Mouse (Mus musculus): ENCODE results near the gene Zfand3. TPM values are rescaled to one million over a fixed set of nuclear protein-coding genes. Genes with fewer than 3 reads are reported as not detected.

The Zfand3 gene
- total RNA-seq (2017), result 61.7 to 76.8 TPM (median 69.9 TPM) in 3 replicates

DNA sequence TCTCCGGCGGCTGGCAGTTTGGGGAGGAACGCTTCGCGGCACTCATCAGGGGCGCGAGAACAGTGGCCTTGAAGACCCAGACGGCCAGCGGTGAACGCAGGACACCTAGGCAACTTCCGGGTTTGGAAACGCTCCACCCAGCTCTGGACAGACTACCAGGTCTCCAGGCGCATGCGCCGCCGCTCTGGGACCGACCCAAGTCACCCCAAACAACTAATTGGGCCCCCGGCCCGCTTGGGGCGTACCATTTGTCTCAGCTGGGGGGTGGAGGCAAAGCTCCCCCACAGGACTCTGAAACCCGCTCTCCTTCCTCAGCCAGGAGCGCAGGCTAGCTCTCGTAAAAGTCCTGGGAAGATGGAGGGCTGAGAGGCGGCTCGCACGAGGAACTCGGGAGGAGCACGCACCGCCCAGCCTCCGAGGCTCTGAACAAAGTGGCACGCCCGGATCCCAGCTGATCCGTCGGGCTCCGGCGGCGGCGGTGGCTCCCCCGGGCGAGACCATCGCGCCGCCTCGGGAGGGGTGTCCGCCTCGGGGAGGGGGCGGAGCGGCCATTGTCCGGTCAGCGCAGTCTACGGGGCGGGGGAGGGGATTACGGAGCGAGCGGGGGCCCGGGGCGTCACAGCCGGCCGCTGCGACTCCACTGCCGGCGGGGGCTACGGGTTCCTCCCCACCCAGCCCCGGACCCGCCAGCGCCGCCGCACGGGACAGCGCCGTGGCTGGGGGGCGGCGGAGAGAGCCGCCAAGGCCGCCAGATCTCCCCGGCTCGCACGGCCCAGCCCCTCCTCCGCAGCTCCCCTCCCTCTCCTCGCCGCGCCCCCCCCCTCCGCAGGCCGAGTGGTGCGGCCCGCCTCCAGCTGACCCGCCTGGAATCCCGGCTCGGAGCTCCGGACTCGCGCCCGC lies at the start of gene Zfand3:
Gene Zfand3 (plus strand): TSS at position 531 of the 900 bp plus-strand sequence.
- peak; percentile 73 for ATAC-seq (replicated peaks; ENCODE audit: insufficient number of reproducible peaks, low FRiP score, low TSS enrichment, poor library complexity, severe bottlenecking)

DNA sequence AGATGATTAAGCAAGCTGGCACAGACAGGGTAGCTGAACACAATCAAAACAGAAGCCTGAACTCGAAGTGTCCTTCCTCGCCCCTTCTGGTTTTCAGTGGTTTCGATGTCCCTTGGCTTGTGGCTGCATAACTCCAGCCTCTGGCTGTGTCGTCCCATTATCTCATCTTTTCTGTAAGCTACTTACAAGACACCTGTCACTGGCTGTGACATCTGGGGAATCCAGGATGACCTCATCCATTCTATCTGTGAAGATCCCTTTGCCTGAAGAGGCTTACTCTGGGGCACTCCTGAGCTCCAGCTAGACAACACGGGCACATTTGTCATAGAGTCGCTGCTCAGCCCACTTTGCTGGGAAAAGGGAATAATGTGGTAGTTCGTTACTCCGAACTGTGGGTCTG lies 48.7 kb upstream of the Zfand3 start:
- ATAC-seq (replicated peaks; ENCODE audit: insufficient number of reproducible peaks, low FRiP score, low TSS enrichment, poor library complexity, severe bottlenecking), result no peak

DNA sequence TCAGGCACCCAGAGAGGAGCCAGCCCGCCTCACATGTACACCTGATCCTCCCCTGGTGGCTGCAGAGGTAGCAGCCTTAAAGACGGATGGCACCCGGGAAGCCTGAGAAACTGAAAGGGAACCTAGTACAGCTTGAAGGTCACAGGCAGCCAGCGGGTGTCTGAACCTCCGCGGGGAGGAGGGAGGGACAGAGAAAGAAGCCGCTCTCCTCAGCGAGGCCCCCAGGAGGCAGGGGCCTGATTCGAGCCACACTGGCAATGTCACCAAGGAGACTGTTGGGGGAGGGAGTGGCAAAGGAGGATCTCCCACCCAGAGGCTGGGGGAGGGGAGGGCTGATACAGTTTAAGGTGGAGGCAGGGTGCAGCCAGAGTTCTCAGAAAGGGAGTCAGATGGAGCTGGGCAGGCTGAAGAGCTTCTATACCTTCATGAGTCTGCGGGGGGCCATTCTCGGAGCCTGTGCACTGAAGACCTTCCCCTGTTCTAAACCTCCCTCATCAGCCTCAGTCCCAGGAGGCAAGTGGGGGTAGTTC lies 40.7 kb upstream of the Zfand3 start:
- ATAC-seq (replicated peaks; ENCODE audit: insufficient number of reproducible peaks, low FRiP score, low TSS enrichment, poor library complexity, severe bottlenecking), result 0 out of 2 replicates have a peak, but pooled peaks have one; percentile 27

DNA sequence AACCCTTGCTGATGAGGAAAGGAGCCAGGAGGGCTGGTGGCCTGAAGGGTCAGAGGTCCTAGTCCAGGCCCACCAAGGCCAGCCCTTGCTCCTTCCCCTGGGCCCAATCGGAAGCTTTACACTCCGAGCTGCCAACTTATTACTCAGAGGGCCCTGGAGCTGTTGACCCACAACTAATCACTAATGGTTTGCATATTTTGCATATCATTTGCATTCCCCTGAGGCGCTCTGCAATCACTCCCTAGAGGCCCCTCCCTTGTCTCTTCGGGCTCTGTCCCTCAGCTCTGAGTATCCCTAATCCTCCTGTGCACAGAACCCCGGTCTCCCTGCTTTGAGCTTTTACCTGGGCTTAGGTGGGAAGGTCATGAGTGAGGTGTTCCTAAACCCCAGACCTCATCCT lies 39.0 kb upstream of the Zfand3 start:
- ATAC-seq (replicated peaks; ENCODE audit: insufficient number of reproducible peaks, low FRiP score, low TSS enrichment, poor library complexity, severe bottlenecking), result no peak

DNA sequence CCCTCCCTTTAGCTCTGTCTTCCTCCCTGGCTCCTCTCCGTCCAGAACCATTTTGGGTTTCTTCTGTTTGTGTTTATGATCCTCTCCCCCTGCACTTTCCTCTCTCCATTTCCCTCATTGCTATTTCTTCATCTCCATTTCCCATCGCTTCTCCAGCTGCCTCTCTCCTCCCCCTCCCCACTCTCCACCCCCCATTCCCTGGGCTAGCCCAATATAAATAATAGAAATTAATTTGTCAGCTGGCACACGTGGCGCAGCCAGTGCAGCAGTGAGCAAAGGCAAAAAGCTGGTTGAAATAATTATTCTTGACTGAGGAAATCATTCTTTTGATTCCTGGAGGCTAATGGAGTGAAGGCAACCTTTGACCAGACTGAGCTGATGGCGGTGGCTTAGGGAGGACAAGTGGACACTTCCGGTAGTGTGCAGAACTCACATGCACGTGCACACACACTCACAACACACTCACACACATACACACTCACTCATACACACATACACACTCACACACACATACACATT lies 34.4 kb upstream of the Zfand3 start, which contains the start of gene Mdga1:
Gene Mdga1 (minus strand): TSS at position 51 of the 519 bp plus-strand sequence.
- no peak for ATAC-seq (replicated peaks; ENCODE audit: insufficient number of reproducible peaks, low FRiP score, low TSS enrichment, poor library complexity, severe bottlenecking)

DNA sequence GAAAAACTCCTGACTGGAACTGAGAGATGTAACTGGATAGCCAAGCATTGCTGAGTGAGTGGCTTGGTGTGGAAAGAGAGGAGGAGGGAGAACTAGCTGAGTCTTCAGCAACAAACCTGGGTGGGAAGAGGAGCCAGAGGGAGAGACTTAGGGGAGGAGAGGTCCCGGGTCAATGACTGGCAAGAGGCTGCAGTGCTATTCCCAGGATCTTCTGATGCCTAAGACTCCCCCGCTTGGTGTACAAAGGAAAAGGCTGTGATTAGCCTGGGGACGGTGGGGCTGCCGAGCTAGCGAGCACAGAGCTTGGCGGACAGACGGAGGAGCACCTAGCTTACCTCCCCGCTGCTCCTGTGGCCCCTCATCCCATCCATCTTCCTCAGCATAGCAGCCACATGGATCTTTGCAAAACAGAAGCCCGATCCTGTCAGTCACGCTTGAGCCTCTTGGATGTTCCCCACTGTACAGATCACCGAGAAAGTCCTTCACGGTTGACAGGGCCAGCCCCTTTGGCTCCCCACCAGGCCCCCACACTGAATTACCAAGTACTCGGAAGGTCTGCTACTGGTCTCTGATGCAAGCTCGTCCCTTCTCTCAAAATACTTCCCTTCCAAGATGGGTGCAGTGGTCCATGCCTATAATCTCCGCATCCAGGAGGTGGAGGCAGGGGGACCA lies 32.6 kb upstream of the Zfand3 start:
- ATAC-seq (replicated peaks; ENCODE audit: insufficient number of reproducible peaks, low FRiP score, low TSS enrichment, poor library complexity, severe bottlenecking), result no peak

DNA sequence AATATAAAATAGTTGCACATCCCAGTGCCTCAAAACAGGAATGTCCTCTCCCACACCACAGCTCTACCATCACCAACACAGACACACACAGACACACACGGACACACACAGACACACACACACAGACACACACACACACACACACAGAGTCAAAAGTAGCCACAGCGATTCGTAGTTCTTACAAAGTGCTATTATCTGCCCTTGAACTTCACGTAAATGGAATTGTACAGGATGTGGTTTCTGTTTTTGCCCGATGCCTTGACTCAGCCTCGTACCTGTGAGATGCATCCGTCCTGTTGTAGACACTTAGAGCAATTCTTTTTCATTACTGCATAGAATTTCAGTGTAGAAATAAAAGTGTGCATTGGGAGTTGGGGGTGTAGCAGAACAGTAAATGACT lies 31.3 kb upstream of the Zfand3 start:
- ATAC-seq (replicated peaks; ENCODE audit: insufficient number of reproducible peaks, low FRiP score, low TSS enrichment, poor library complexity, severe bottlenecking), result no peak

DNA sequence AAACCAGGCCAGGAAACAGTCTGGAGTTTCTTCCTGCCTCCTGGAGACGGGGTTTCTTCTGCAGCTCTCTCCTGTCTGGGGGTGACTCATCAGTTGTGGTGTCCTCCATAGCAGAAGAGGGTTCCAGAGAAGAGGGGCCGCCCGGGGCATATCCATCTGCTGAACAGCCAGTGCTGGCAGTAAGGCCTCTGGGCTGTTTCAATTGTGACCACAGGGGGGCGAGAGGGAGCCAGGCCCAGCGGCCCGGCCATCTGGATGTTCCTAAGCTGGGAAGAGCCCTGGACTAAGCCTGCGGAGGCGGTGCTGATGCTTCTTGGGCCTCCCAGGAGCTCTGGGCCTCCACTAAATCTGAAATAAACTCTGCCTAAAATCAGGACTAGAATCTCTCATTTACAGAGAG lies 28.8 kb upstream of the Zfand3 start:
- ATAC-seq (replicated peaks; ENCODE audit: insufficient number of reproducible peaks, low FRiP score, low TSS enrichment, poor library complexity, severe bottlenecking), result peak; percentile 77

DNA sequence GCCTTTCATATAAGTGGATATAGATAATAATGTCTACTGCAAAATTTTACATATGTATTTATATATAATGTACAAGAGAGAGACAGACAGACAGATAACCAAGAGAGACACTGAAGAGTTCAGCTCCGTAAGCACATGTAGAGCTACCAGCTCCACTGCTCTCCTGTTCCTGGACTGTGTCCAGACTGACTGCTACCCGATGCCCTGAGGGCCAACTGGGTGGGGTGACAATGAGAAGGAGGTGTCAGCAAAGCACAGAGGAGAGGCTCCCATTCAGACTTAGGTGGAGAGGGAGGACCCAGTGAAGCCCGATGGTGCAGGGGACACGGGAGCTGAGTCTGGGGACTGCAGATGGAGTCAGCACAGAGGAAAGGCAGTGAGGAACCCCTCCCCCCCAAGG lies 25.5 kb upstream of the Zfand3 start:
- no peak for ATAC-seq (replicated peaks; ENCODE audit: insufficient number of reproducible peaks, low FRiP score, low TSS enrichment, poor library complexity, severe bottlenecking)

DNA sequence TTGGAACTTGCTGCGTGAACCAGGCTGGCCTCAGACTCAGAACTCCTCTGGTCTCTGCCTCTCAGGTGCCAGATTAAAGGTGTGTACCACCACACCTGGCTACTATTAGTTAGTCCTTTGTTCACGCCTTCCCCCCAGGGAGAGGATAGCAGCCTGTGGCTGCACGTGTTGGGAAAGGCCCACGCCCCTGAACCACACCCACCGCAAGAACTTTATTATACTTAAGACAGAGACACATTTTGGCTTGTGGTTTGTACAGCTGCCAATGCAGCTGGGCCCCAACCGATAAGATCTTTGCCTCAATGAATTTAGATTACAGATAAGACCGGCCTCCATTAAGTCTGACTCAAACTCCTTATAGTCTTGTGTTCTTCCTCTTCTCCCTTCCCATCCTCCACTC lies 24.7 kb upstream of the Zfand3 start:
- ATAC-seq (replicated peaks; ENCODE audit: insufficient number of reproducible peaks, low FRiP score, low TSS enrichment, poor library complexity, severe bottlenecking), result no peak

DNA sequence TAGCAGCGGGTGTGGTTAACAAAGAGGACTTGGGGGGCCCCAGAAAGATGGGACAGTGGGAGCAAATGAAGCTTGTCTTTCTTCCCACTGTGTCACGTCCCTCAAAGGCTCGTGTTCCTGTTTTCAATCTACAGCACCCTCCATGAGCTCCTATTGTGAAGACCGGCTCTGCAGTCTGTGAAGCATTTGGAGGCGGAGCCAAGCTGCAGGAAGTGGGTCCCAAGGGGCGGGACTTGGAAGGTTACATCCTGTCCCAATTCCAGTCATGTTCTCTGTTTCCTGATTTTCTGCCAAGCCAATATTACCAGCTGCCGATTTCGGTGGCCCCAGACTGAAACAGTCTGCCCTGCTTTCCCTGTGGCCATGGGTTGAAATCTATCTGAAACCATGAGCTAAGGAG lies 23.0 kb upstream of the Zfand3 start:
- no peak for ATAC-seq (replicated peaks; ENCODE audit: insufficient number of reproducible peaks, low FRiP score, low TSS enrichment, poor library complexity, severe bottlenecking)

DNA sequence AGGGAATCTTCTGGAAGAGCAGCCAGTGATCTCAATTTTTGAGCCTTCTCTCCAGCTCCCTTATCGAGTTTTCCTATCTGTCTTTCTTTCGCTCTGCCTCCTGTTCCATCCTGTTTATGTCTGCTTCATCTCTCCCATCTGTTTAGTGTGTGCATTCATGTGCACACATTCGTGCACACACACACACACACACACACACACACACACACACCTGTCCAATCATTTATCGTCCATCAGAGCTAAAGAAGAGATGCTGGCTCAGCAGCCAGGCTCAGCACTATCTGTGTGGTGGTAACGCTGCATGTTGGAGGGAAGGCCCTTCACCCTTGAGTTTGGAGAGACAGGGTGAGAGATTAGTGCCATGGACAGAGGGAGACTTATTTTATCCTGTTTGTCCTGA lies 21.3 kb upstream of the Zfand3 start:
- ATAC-seq (replicated peaks; ENCODE audit: insufficient number of reproducible peaks, low FRiP score, low TSS enrichment, poor library complexity, severe bottlenecking), result no peak

DNA sequence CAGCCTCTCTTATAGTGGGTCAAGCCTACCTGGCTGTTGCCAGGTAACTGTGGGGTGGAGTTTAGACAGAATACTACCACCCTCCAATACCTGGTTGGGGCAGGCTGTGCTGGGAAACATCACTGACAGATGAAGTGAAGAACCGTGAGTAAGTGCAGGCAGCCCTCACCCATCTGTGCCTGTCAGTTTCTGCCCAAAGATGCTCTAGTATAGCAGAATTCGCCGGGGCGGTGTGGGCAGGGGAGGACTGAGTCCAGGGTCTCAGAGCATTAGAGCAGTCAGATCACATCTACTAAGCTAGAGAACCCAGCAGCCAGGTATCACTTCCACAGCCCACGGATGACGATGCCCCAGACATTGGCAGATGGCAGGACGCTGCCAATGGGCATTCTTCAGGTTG lies 19.6 kb upstream of the Zfand3 start:
- ATAC-seq (replicated peaks; ENCODE audit: insufficient number of reproducible peaks, low FRiP score, low TSS enrichment, poor library complexity, severe bottlenecking), result no peak

DNA sequence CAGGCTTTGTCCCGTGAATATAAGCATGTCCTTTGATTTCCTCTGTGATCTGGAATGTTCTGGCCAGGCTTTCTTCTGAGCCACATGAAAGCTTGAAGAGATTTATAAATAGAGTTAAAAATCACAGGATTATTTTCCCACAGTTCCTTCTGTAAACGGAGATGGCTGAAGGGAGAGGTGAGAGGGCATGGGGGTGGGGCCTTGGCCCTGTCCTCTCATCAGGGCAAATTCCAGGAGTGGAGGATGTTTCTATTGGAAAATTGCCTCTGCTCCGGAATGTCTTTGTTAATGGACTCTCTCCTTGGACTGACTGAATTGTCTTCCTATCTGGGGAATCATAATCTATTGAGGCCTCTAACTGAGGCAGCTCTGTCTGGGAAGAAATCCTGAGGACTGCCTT lies 19.0 kb upstream of the Zfand3 start:
- no peak for ATAC-seq (replicated peaks; ENCODE audit: insufficient number of reproducible peaks, low FRiP score, low TSS enrichment, poor library complexity, severe bottlenecking)

DNA sequence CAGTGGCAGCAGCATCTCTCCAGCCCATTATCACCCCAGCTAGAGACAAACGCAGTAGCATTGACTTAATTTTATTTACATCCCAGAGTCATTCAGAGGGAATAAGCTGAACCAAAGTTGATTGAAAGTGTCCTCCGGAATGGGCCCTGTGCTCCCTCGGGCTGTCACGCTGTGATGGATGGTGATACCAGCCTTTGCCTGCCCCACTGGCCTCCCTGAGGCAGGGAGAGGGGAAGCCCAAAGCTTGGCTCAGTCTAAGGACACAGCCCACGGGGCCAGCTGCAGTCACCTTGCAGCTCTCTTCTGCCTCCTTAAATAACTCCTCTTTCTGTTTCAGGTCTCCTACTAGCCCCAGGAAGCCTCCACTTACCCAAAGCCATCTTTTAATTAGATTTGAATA lies 16.4 kb upstream of the Zfand3 start:
- no peak for ATAC-seq (replicated peaks; ENCODE audit: insufficient number of reproducible peaks, low FRiP score, low TSS enrichment, poor library complexity, severe bottlenecking)

DNA sequence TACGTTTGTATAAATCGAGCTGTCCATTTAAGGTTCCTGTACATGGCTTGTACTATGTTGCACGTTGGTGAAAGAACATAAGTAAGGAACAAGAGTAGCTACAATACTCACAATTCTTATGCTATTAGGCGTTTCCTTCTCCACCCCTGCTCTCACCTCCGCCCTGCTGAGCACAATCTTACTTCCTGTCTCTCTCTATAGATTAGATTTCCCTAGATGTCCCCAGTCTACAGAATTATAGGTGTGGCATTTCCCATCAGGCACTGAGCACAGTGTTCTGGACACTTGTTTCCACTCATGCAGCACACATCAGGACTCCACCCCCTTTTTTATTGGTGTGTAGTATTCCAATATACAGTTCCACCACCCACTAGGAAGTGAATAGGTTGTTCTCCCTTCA lies 14.9 kb upstream of the Zfand3 start:
- ATAC-seq (replicated peaks; ENCODE audit: insufficient number of reproducible peaks, low FRiP score, low TSS enrichment, poor library complexity, severe bottlenecking), result no peak

DNA sequence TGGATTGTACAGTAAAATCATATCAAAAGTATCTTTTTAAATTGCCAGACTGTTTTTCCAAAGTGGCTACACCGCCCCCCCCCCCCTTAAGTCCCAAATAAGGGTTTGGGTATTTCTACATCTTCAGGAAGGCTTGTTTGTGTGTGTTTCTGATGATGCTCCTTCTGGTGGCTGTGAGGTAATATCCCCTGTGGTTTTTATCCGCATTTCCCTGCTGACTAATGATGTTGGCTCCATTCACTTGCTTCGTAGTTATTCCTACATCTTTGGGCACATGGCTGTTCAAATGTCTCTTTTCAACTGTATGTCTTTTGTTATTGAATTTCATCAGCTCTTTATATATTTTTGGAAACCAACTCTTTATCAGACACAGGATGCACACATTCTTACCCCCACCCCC lies 14.4 kb upstream of the Zfand3 start:
- ATAC-seq (replicated peaks; ENCODE audit: insufficient number of reproducible peaks, low FRiP score, low TSS enrichment, poor library complexity, severe bottlenecking), result no peak

DNA sequence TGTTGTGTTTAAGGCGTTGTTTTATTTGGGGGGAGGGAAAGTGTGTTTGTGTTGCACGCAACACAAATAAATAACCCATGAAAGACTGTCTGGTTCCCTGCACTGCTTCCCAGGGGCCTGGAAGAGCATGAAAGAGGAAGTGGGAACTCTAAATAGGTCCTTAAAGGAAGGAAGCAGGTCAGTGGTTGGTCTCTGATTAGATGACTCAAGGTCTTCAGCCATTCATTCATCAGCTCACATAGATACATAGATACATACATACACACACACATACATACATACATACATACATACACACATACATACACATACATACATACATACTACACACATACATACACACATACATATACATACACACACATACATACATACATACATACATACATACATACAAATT lies 13.7 kb upstream of the Zfand3 start:
- ATAC-seq (replicated peaks; ENCODE audit: insufficient number of reproducible peaks, low FRiP score, low TSS enrichment, poor library complexity, severe bottlenecking), result no peak

DNA sequence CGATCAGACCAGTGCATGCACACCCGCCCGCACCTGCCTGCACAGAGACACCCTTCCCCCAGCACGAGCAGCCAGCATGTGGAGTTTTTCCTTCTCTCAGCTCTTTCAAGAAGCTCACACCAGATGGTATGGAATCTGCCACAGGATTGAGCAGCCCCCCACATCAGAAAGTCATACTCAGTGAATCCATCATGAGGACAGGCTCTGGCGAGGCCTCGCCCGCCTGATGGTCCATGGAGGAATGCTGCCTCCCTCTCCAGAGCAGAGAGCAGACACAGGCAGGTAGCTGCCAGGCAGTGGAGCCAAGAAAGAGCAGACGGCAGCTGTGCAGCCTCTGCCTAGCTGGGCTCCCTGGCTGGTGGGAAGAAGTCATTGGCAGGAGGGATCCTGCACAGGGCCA lies 11.0 kb upstream of the Zfand3 start:
- ATAC-seq (replicated peaks; ENCODE audit: insufficient number of reproducible peaks, low FRiP score, low TSS enrichment, poor library complexity, severe bottlenecking), result no peak

DNA sequence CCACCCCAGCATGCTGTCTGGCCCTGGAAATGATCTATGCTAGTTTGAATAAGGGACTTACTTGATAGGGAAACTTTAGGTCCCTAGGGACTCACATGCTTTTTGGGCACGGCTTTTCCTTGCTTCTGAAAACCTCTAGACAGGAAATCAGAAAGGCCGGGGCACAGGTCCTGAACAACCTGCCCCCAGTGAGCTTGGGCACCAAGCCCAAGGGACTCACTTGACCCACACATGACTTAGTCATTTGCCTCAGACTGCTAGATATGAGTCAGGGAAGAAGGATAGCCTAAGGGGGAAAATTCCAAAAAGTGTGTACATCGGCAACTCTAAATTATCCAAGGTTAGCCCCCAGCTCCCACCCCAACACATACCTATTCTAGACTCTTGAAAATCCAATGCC lies 10.5 kb upstream of the Zfand3 start:
- ATAC-seq (replicated peaks; ENCODE audit: insufficient number of reproducible peaks, low FRiP score, low TSS enrichment, poor library complexity, severe bottlenecking), result no peak

All from monocyte, adult 5-6 weeks (primary cell).